Mouse (Mus musculus) liver, adult 2 months (tissue): ENCODE measurements around the gene Car14.

Experiments used
- CTCF ChIP-seq: fragments of 200-500 bp; IDR thresholded peaks from 2 replicates; pipeline ENCODE4 v1.5.1; 2011; ENCODE audit warnings: low read depth, low read length, control low read depth
- POLR2A ChIP-seq: fragments of 200-500 bp; IDR thresholded peaks from 2 replicates; pipeline ENCODE4 v1.6.1; 2011; ENCODE audit warnings: low read length, control low read depth; ENCODE audit not compliant: insufficient read depth; ENCODE audit errors: extremely low read depth

DNA sequence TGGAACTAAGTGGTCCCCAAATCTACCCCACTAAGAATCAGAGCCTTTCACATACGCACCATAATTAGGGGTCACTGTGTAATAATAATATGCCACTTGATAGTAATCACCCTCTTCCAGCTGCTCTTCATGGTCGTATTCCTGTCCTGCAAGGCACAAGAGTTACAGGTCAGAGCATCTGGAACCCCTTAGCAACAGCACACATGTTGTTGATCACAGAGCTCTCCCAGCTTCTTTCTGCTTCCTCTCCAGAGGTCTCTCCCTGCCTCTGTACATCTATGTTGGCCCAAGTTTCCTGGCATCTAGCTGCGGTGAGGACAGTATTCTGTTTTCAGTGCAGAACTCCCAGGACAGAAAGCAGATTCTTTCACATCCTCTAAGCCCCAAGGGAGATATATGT, 14.8 kb downstream of the Car14 start:
- TF ChIP-seq CTCF (no peak), POLR2A (no peak)
